Mouse (Mus musculus): ENCODE data around the gene Fgf10. TPM values are rescaled to one million over a fixed set of nuclear protein-coding genes. Genes with fewer than 3 reads are reported as not detected.

The Fgf10 gene
- polyA plus RNA-seq, 1 experiment from 2014 or later = 4.3 TPM

DNA sequence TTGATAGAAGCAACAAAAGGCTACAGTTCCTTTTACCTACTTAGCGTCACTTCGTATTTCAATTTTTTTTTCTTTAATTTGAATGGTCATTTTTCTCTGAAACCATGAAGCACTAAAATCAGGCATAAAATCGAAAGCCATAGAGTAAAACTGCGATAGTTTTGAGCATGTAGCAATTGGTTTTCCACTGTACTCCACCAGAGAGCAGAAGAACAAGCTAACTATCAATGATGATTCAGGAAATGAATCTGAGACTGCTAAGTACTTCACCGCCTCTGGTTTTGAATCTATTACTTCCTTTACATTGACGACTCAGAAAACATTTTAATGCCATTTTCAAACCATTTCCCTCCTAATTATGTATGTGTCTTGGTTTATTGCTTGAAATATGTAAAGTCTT, 150.2 kb downstream of the Fgf10 start:
- Histone ChIP-seq H3K9me3 (ENCODE audit: low read length) (no peaks in the 10 kb centered on the region), H3K4me2 (replicated peaks; ENCODE audit: low read depth, low read length) (no peak overlapping the region), H3K27me3 (ENCODE audit: insufficient read depth, low read length) (no peaks in the 10 kb centered on the region), H3K9ac (replicated peaks; ENCODE audit: low read length) (no peak overlapping the region), H3K36me3 (ENCODE audit: insufficient read depth, low read length) (no peaks in the 10 kb centered on the region), H3K27ac (ENCODE audit: low read length) (no peak overlapping the region), H3K4me1 (ENCODE audit: insufficient read depth, low read length) (no peaks in the 10 kb centered on the region), H3K4me3 (ENCODE audit: low read length) (no peak overlapping the region)
- no peak for ATAC-seq (ENCODE audit: low FRiP score, low TSS enrichment)
- 89% methylated on average over 6 of the region's 6 CpGs for WGBS

DNA sequence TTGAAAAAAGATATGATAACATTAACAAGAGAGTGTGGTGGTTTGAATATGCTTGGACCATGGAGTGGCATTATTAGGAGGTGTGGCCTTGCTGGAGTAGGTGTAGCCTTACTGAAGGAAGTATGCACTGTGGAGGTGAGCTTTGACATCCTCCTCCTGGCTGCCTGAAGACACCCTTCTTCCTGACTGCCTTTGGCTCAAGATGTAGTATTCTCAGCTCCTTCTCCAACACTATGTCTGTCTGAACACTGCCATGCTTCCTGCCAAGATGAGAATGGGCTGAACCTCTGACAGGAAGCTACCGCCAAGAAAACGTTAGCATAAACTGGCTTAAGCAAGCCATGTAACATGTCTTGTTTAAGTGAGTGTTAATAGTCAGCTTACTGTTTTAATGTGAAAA, 153.5 kb downstream of the Fgf10 start:
- H3K4me3 ChIP-seq (ENCODE audit: low read length) = no peak overlapping the region
- no peaks in the 10 kb centered on the region for H3K9me3 ChIP-seq (ENCODE audit: low read length)
- H3K4me2 ChIP-seq (replicated peaks; ENCODE audit: low read depth, low read length) = no peak overlapping the region
- no peak for ATAC-seq (ENCODE audit: low FRiP score, low TSS enrichment)
- H3K27ac ChIP-seq (ENCODE audit: low read length) = no peak overlapping the region
- no peaks in the 10 kb centered on the region for H3K27me3 ChIP-seq (ENCODE audit: insufficient read depth, low read length)
- H3K9ac ChIP-seq (replicated peaks; ENCODE audit: low read length) = no peak overlapping the region
- WGBS = 80% methylated on average over 2 of the region's 2 CpGs
- H3K36me3 ChIP-seq (ENCODE audit: insufficient read depth, low read length) = no peaks in the 10 kb centered on the region
- no peaks in the 10 kb centered on the region for H3K4me1 ChIP-seq (ENCODE audit: insufficient read depth, low read length)

DNA sequence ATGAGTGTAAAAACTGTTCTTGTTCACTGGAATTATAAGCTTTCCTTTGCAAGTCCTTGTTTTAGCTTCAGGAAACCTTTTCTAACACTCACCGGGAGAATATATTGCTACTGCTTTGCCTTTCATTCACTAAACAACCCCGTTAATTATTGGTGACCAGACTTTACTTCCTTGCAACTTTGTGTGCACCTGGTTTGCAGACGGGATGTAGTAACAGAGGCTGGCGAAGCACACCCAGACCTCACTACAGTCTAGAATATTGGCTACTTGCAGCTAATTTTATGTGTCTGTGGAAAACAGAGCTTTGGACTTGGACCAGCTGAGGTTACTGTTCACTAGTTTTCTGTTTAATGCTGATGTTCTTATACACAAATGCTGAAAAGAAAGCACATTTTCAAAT, 155.5 kb downstream of the Fgf10 start:
- Histone ChIP-seq H3K36me3 (ENCODE audit: insufficient read depth, low read length) (no peaks in the 10 kb centered on the region), H3K4me3 (ENCODE audit: low read length) (no peak overlapping the region), H3K4me1 (ENCODE audit: insufficient read depth, low read length) (no peaks in the 10 kb centered on the region), H3K9ac (replicated peaks; ENCODE audit: low read length) (no peak overlapping the region), H3K27me3 (ENCODE audit: insufficient read depth, low read length) (no peaks in the 10 kb centered on the region), H3K4me2 (replicated peaks; ENCODE audit: low read depth, low read length) (no peak overlapping the region), H3K9me3 (ENCODE audit: low read length) (no peaks in the 10 kb centered on the region), H3K27ac (ENCODE audit: low read length) (no peak overlapping the region)
- WGBS = 71% methylated on average over 4 of the region's 4 CpGs
- no peak for ATAC-seq (ENCODE audit: low FRiP score, low TSS enrichment)

DNA sequence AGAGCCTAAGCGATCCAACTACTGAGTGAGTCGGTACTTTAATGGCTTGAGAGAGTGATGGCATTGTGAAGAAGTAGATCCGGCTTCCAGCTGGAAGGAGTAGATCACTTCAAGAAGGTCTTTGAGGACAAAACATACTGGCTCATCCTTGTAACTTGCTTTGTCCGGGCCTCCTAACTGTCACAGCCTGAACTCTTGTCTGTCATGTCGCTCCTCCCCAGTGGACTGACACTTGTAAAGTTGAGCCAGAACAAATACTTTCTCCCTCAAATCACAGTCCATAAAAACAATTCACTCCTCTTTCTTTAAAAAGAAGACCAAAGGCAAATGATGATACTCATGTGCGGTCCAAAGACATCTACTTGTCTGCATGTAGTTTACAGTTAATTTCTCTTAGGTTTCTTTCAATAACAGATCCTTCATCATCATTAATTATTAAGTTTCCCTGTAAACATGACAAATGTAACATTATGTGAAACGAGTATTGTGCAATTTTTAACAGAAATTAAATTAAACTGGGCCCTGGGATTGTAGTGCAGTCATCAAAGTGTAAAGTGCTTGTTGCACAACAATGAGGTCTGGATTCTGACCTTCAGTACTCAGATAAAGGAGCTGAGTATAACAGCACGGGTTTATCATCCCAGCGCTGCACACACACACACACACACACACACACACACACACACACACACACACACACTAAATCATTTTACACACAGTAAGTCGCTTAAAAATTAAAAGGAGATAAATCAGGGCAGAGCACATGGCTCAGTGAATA, 159.2 kb downstream of the Fgf10 start:
- Histone ChIP-seq H3K4me3 (ENCODE audit: low read length) (no peak overlapping the region), H3K27me3 (ENCODE audit: insufficient read depth, low read length) (no peaks in the 10 kb centered on the region), H3K4me2 (replicated peaks; ENCODE audit: low read depth, low read length) (no peak overlapping the region), H3K36me3 (ENCODE audit: insufficient read depth, low read length) (no peaks in the 10 kb centered on the region), H3K9ac (replicated peaks; ENCODE audit: low read length) (no peak overlapping the region), H3K4me1 (ENCODE audit: insufficient read depth, low read length) (no peaks in the 10 kb centered on the region), H3K9me3 (ENCODE audit: low read length) (no peaks in the 10 kb centered on the region), H3K27ac (ENCODE audit: low read length) (no peak overlapping the region)
- ATAC-seq (ENCODE audit: low FRiP score, low TSS enrichment) = no peak
- WGBS = 84% methylated on average over 10 of the region's 10 CpGs

DNA sequence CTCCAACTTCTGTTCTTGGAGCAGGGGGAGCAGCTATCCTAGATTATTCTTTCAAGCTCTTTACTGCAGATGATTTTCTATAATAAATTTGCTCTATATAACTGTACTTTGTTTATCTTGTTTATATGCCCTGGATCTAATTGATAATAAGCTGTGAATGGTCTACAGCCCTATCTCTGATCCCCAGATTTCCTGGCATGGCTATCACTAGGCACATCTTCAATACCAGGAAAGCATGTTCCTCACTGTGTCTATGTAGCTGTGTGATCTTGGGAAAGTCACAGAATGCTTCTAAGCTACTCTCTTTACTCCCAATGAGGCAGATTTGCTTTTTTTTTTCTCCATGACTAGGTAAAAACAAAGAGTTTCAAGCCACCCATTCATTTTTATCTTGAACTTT, 164.4 kb downstream of the Fgf10 start:
- Histone ChIP-seq H3K4me2 (replicated peaks; ENCODE audit: low read depth, low read length) (no peak overlapping the region), H3K4me3 (ENCODE audit: low read length) (no peak overlapping the region), H3K9ac (replicated peaks; ENCODE audit: low read length) (no peak overlapping the region), H3K27me3 (ENCODE audit: insufficient read depth, low read length) (no peaks in the 10 kb centered on the region), H3K9me3 (ENCODE audit: low read length) (no peaks in the 10 kb centered on the region), H3K4me1 (ENCODE audit: insufficient read depth, low read length) (no peaks in the 10 kb centered on the region), H3K36me3 (ENCODE audit: insufficient read depth, low read length) (no peaks in the 10 kb centered on the region), H3K27ac (ENCODE audit: low read length) (no peak overlapping the region)
- no peak for ATAC-seq (ENCODE audit: low FRiP score, low TSS enrichment)

DNA sequence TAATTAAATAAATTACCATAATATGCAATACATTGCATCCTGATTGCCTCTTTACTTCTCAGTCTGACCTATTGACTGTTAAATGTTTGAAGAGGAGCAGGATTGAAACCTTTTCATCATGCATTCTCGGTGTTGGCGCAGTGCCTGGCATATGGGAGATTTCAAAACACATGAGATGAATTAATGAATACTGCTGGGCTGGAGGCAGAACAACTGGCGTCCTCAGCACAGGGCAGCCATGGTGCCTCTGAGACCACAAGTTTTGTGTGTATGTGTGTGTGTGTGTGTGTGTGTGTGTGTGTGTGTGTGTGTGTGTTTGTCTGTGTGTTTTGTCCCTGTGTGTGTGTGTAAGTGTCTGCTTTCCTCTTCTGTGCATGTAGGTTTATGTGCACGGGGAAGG, 165.5 kb downstream of the Fgf10 start:
- Histone ChIP-seq H3K4me3 (ENCODE audit: low read length) (no peak overlapping the region), H3K9me3 (ENCODE audit: low read length) (no peaks in the 10 kb centered on the region), H3K27me3 (ENCODE audit: insufficient read depth, low read length) (no peaks in the 10 kb centered on the region), H3K4me2 (replicated peaks; ENCODE audit: low read depth, low read length) (no peak overlapping the region), H3K4me1 (ENCODE audit: insufficient read depth, low read length) (no peaks in the 10 kb centered on the region), H3K9ac (replicated peaks; ENCODE audit: low read length) (no peak overlapping the region), H3K27ac (ENCODE audit: low read length) (no peak overlapping the region), H3K36me3 (ENCODE audit: insufficient read depth, low read length) (no peaks in the 10 kb centered on the region)
- no peak for ATAC-seq (ENCODE audit: low FRiP score, low TSS enrichment)
- WGBS = 71% methylated on average over 4 of the region's 4 CpGs
